Mouse (Mus musculus) kidney, postnatal 0 days (tissue): ENCODE measurements around the gene Sct. TPM values are rescaled to one million over a fixed set of nuclear protein-coding genes. Genes with fewer than 3 reads are reported as not detected.
"Not testable (repeated sequence)": the region's sequence is repeated elsewhere in the genome, so short reads cannot be mapped to it uniquely, and the experiment has no call there.

Experiments used
- ATAC-seq: fragments of 200-750 bp; cut with Nextera tagmentation; replicated peaks from 2 replicates; pipeline ENCODE4 v1.8.0; 2017; ENCODE audit warnings: low read depth, moderate number of reproducible peaks, moderate TSS enrichment, moderate library complexity; ENCODE audit not compliant: low FRiP score
- DNase-seq: peaks from one replicate; pipeline ENCODE4 v3.0.0-alpha.2; 2016; ENCODE audit warnings: low spot score
- H3K27ac ChIP-seq: fragments of 300-500 bp; sonication (generic); 2 replicates; pipeline ENCODE4 v1.5.1; 2014; ENCODE audit warnings: mild to moderate bottlenecking
- H3K27me3 ChIP-seq: fragments of 300-500 bp; sonication (generic); 2 replicates; pipeline ENCODE4 v1.6.1; 2014; ENCODE audit warnings: low read length, mixed read lengths; ENCODE audit not compliant: insufficient read depth
- H3K36me3 ChIP-seq: fragments of 300-500 bp; sonication (generic); 2 replicates; pipeline ENCODE4 v1.6.1; 2014; ENCODE audit warnings: low read length, mixed read lengths; ENCODE audit not compliant: insufficient read depth
- H3K4me1 ChIP-seq: fragments of 300-500 bp; sonication (generic); replicated peaks from 2 replicates; pipeline ENCODE4 v1.6.1; 2014; ENCODE audit warnings: antibody characterized with exemption, low read length, mixed read lengths; ENCODE audit not compliant: insufficient read depth
- H3K4me2 ChIP-seq: fragments of 300-500 bp; sonication (generic); 2 replicates; pipeline ENCODE4 v1.6.1; 2014; ENCODE audit warnings: mild to moderate bottlenecking, low read length, moderate library complexity, mixed read lengths
- H3K4me3 ChIP-seq: fragments of 300-500 bp; sonication (generic); replicated peaks from 2 replicates; pipeline ENCODE4 v1.5.1; 2014; ENCODE audit warnings: low read depth, low read length
- H3K9ac ChIP-seq: fragments of 300-500 bp; sonication (generic); 2 replicates; pipeline ENCODE4 v1.6.1; 2014; ENCODE audit warnings: low read depth, low read length
- H3K9me3 ChIP-seq: fragments of 300-500 bp; sonication (generic); replicated peaks from 2 replicates; pipeline ENCODE4 v1.6.1; 2016; ENCODE audit warnings: low read length, inconsistent platforms, mixed read lengths
- CTCF ChIP-seq: IDR thresholded peaks from 2 replicates; pipeline ENCODE4 v1.5.1; 2016; ENCODE audit warnings: antibody characterized with exemption, low read depth, mild to moderate bottlenecking, moderate library complexity
- WGBS: fragments of 180-500 bp; shearing (Covaris S2); extraction: QIAGEN DNeasy Blood & Tissue Kit; methylation state at CpG from one replicate; pipeline ENCODE4 v1.1.7; 2014; 5-methylcytosine and 5-hydroxymethylcytosine counted together
- polyA plus RNA-seq: library from polyadenylated mRNA; unstranded; fragments of >200 nt; fragmentation: Nextera tagmentation; extraction: Ambion mirVana; gene quantifications from 2 replicates; pipeline ENCODE4 v1.2.1, GENCODE M21; 2015

Sct gene
- polyA plus RNA-seq, 1 experiment from 2014 or later = 37.9 TPM

DNA sequence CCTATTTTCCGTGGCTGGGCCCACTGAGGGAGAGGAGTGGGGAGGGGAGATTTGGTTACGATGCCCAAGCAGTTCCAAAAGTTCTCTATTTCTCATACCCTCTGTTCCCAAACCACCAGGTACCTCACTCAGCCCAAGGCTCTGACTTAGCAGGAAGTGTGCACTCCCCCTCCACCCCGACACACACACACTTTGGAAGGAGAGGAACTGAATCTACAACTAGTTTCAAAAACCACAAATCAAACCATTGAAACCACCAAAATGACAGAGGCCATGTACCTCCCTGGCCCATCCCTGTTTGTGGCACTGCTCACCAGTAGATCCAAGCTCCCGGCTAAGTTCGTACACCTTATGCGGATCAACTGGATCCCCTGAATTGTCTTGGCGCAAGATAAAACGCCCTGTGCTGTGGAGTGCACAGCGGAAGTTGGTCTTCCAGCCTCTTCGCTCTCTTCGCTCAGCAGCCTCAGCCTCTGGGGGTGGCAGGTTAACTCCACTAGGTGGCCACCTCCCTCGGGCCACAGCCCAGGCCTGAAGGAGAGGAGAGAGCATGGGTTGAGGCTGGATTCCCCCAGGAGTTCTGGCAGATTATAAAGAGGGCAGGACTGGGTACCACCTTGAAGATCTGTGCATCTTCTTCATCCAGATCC lies 14.0 kb downstream of the Sct start:
- peak; percentile 51 for ATAC-seq

DNA sequence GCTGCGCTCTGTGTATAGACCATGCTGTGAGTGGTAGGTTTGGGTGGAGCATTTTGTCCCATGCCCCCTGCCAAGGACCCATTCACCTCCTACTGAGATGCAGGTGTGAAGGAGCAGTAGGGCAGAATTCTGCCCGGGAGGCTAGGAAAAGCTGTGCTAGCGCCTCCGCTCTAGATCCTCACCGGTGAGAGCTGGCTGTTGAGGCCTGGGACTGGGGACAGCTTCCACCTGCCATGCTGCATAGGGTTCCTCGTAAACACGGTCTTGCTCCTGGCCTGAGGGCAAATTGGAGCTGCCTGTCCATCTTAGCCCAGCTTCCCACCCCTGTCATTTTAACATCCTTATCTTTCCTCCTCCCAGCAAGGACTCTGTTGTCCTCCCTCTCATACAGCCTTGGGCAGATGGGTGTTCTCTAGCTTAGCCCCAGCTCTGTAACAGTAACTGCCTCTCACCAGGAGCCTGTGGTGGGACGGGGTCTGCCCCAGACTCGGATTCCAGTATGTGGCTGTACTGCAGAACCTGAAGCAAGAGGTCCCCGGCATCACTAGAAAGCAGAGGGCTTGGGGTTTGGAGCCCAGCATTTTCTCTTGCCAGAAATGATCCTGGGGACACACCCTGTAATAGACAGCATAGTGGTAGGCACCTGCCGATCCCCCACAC lies 14.8 kb downstream of the Sct start:
- TF ChIP-seq CTCF = no peak
- no peak overlapping the region for H3K9ac ChIP-seq
- no peak for DNase-seq
- H3K4me1 ChIP-seq = no peaks in the 10 kb centered on the region
- whole genome bisulfite sequencing = 72% methylated on average over 11 of the region's 11 CpGs
- H3K4me2 ChIP-seq = 0 out of 2 replicates have a peak overlapping the region, but pooled peaks have one; percentile 67
- no peak overlapping the region for H3K27ac ChIP-seq
- H3K4me3 ChIP-seq = no peak overlapping the region
- H3K36me3 ChIP-seq = peaks cover 46% of the 10 kb centered on the region
- H3K27me3 ChIP-seq = no peaks in the 10 kb centered on the region
- no peaks in the 10 kb centered on the region for H3K9me3 ChIP-seq
- ATAC-seq = no peak

More for the DNA sequence above, 14.0 kb downstream of the Sct start:
- 18% methylated on average over 12 of the region's 12 CpGs for WGBS
- peak; percentile 69 for TF ChIP-seq CTCF
- Histone ChIP-seq H3K4me2 (peak overlapping the region; percentile 67), H3K27me3 (no peaks in the 10 kb centered on the region), H3K27ac (no peak overlapping the region), H3K9me3 (no peaks in the 10 kb centered on the region), H3K36me3 (peaks cover 39% of the 10 kb centered on the region), H3K4me3 (peak overlapping the region; percentile 62), H3K9ac (peak overlapping the region; percentile 32; the same call in 1 of the 2 replicates), H3K4me1 (no peaks in the 10 kb centered on the region)
- peak; percentile 78 for DNase-seq

DNA sequence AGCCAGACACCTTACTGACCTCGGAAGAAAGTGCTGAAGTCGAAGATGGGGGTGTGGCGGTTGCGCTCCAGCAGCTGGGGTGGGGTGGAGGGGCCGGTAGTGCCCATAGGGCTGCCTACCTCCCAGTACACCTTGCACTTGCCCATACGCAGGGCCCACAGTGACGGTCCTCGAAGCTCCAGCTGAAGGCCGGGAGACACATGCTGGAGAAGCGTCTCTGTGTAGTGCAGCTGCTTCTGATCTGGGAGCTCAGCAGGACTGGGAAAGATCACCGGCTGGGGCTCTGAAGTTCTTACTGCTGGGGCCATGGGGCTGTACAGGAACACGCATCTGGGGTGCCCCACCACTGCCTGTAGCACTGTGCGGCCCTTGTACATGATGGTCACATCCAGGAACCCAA lies 15.3 kb downstream of the Sct start:
- ATAC-seq (no peak), DNase-seq (no peak)
- 90% methylated on average over 13 of the region's 13 CpGs for WGBS
- Histone ChIP-seq H3K4me2 (no peak overlapping the region), H3K4me1 (no peaks in the 10 kb centered on the region), H3K36me3 (peaks cover 52% of the 10 kb centered on the region), H3K9ac (no peak overlapping the region), H3K27ac (no peak overlapping the region), H3K9me3 (no peaks in the 10 kb centered on the region), H3K4me3 (no peak overlapping the region), H3K27me3 (no peaks in the 10 kb centered on the region)
- TF ChIP-seq CTCF = no peak

DNA sequence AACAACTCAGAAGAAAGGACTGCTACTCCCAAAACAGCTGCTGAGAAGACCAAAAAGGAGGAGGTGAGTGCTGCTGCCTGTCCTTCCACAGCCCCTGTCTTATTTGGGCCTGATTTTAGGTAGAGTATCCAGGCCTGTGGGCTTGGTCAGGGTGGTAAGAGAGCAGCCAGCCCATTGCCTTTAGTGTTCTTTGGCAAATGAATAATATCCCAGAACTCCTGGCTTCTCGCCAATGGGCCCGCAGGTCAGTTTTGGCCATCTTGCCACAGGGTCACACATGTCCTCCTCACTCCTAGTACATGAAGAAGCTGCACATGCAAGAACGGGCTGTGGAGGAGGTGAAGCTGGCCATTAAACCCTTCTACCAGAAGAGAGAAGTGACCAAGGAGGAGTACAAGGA lies 17.5 kb downstream of the Sct start:
- Histone ChIP-seq H3K4me2 (no peak overlapping the region), H3K9me3 (no peaks in the 10 kb centered on the region), H3K9ac (no peak overlapping the region), H3K4me1 (no peaks in the 10 kb centered on the region), H3K27ac (no peak overlapping the region), H3K27me3 (no peaks in the 10 kb centered on the region), H3K36me3 (peaks cover 73% of the 10 kb centered on the region), H3K4me3 (no peak overlapping the region)
- no peak for TF ChIP-seq CTCF
- DNase-seq = no peak
- WGBS = 88% methylated on average over 3 of the region's 3 CpGs
- no peak for ATAC-seq

DNA sequence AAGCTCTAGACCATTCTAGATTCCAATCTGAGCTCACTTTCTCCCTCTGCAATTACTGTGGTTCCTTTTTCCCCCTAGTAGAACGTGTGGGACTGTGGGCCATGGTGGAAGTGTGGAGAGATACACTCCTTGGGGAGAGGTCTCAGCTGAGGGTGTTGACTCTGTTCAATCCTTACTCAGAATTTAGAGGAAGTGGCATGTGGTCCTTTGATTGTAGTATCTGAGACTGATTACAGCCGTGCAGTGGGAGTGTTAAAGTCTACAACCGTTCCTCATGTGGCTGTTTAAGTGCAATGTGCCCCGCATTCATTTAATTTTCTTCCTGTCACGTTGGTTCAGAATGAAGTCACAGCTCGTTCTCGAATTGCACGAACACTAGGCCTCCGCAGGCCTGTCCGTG lies 22.8 kb downstream of the Sct start:
- H3K4me3 ChIP-seq = no peak overlapping the region
- H3K27ac ChIP-seq = no peak overlapping the region
- ATAC-seq (no peak), DNase-seq (no peak)
- H3K9me3 ChIP-seq = no peaks in the 10 kb centered on the region
- H3K4me2 ChIP-seq = no peak overlapping the region
- TF ChIP-seq CTCF = no peak
- 89% methylated on average over 10 of the region's 10 CpGs for whole genome bisulfite sequencing
- H3K9ac ChIP-seq = no peak overlapping the region
- H3K27me3 ChIP-seq = no peaks in the 10 kb centered on the region
- peaks cover 73% of the 10 kb centered on the region for H3K36me3 ChIP-seq
- H3K4me1 ChIP-seq = no peaks in the 10 kb centered on the region

DNA sequence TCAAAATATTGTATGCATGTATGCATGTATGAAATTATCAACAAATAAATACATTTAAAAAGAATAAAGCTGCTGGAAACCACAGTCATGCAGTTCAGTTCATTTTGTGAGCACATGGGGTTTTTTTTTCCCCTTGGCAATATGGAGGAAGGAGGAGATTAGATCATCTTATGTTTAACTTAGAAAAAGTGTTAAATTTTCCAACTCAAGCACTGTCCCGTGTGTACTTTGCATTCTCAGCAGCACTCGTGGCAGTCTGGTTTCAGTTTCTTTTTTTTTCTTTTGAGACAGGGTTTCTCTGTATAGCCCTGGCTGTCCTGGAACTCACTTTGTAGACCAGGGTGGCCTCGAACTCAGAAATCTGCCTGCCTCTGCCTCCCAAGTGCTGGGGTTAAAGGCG lies 28.4 kb downstream of the Sct start:
- not testable (repeated sequence) for H3K9ac ChIP-seq, H3K27me3 ChIP-seq, H3K9me3 ChIP-seq, H3K27ac ChIP-seq, DNase-seq, H3K4me1 ChIP-seq, H3K4me2 ChIP-seq, ATAC-seq, H3K4me3 ChIP-seq
- peaks cover 59% of the 10 kb centered on the region for H3K36me3 ChIP-seq
- WGBS = 91% methylated on average over 4 of the region's 4 CpGs
